Mouse (Mus musculus) bone marrow, adult 2 months (tissue): ENCODE data around the gene Usp19.

ENCODE experiments used
- CTCF ChIP-seq: fragments of 200-500 bp; IDR thresholded peaks from 2 replicates; pipeline ENCODE4 v1.5.1; 2011; ENCODE audit warnings: low read length, control low read depth; ENCODE audit not compliant: control insufficient read depth, insufficient read depth
- POLR2A ChIP-seq: fragments of 200-500 bp; IDR thresholded peaks from 2 replicates; pipeline ENCODE4 v1.6.1; 2011; ENCODE audit warnings: low read depth, mild to moderate bottlenecking, control low read depth, low read length, borderline replicate concordance; ENCODE audit not compliant: control insufficient read depth

DNA sequence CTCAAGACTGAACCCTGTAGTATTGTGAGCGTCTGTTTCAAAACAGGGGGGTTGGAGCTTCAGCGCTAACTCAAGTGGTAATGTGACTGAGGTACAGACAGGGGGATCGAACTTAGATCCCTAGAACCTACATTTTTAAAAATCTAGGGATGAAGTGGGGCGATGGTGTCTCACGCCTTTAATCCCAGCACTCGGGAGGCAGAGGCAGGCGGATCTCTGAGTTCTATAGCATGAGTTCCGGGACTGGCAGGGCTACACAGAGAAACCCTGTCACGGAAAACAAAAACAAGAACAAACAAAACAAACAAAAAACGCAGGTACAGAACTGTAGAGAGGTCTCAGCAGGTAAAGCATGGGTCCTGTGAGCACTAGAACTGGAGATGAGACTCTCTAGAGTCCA lies 33.4 kb upstream of the Usp19 start:
- TF ChIP-seq CTCF, result no peak
- no peak for TF ChIP-seq POLR2A
